In the genomic region with DNA sequence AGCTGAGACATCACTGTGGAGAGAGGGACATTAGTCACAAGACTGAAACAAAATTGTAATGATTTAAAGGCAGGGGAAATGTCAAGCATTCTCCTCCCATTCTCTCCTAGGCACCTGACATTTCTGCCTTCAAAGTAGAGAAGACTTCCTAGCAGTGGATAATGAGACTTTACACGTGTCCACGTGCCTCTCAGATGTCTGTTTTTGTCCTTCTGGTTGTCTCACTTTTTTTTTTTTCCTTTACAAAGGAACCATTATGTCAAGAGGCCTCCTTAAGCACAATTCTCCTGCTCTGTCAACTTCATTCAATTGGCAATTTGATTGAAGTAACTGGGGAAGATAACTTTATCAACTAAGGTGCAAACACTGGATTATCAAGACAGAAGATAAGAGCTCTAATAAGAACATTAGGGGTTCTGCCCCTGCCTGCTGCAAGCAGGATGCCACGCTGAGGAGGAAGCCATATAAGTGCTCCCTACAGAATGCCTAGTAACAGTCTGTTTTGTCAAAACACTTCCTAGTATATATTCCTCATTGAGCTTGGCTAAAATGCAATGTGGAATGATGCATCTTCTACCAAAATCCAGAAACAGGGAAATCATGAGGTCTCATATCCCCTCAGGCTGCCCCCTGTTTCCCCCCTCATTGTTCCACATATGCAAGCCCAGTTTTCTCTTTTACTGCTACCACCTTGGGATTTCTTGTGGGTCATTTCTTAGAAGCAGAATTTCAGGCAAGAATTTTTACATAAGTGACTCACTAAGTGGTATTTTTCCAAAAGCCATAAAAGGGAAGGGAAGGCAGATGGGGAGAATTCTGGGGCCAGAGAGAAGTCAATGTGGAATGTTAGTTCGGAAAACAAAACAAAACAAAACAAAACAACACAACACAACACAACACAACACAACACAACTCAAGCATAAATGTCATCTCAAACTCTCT, we compare ENCODE assay signal across 20 mouse cellular contexts.
DNase-seq lines count a peak whose midpoint lies in the region; ATAC-seq and TF ChIP-seq lines count a peak whose summit lies in the region.
"Had no signal": no experiment of that assay in that cellular context is flagged by ENCODE, and none has a peak within 500 bp of the region (broad histone marks: within the 10 kb centered on the region; RNA-seq: fewer than 3 reads in every experiment).

No protein-coding gene starts in this region.

- no peak for DNase-seq in gastrocnemius, adult 2 months
- DNase-seq in gastrocnemius, adult 8-10 months (ENCODE audit: low spot score in 2 of 2): no peak
- DNase-seq in NIH3T3 (ENCODE audit: low read depth): peak; percentile 16
- DNase-seq in embryo, embryonic 10 days (ENCODE audit: low spot score): no peak
- no peak for DNase-seq in cerebellum, adult 11-12 months
- DNase-seq in frontal cortex, postnatal 14 days (ENCODE audit: low spot score in 2 of 2): no peak
- DNase-seq: adrenal gland, postnatal 10 days; cerebellum, adult 18-20 months; cerebellum, adult 9-11 months; embryo, embryonic 11 days; gastrocnemius, postnatal 10 days; heart, adult 18-20 months; heart, postnatal 14 days had no signal

- peak; percentile 62 for ATAC-seq in intestine, embryonic 16.5 days
- ATAC-seq: forebrain, embryonic 15.5 days; hindbrain, postnatal 0 days had no signal

- H3K36me3 ChIP-seq in intestine, embryonic 16.5 days (ENCODE audit: control insufficient read depth, insufficient read depth, low read length): no peaks in the 10 kb centered on the region
- H3K36me3 ChIP-seq: embryonic facial prominence, embryonic 15.5 days; forebrain, embryonic 15.5 days; heart, embryonic 10.5 days; hindbrain, embryonic 13.5 days had no signal

- H3K27me3 ChIP-seq in intestine, embryonic 16.5 days (replicated peaks; ENCODE audit: control insufficient read depth, insufficient read depth, low read length): no peaks in the 10 kb centered on the region
- H3K27me3 ChIP-seq: CH12.LX; embryonic facial prominence, embryonic 15.5 days; forebrain, embryonic 15.5 days; hindbrain, embryonic 13.5 days had no signal

- no peak overlapping the region for H3K4me3 ChIP-seq in gastrocnemius, adult 2 months
- H3K4me3 ChIP-seq in intestine, embryonic 16.5 days (ENCODE audit: low read length): no peak overlapping the region
- H3K4me3 ChIP-seq: embryonic facial prominence, embryonic 15.5 days; forebrain, embryonic 15.5 days; heart, embryonic 10.5 days; hindbrain, embryonic 13.5 days had no signal

- H3K9me3 ChIP-seq in intestine, embryonic 16.5 days (ENCODE audit: control insufficient read depth, low read length): no peaks in the 10 kb centered on the region
- H3K9me3 ChIP-seq: embryonic facial prominence, embryonic 15.5 days; forebrain, embryonic 15.5 days; heart, embryonic 10.5 days; hindbrain, embryonic 13.5 days had no signal

- H3K4me2 ChIP-seq in intestine, embryonic 16.5 days (ENCODE audit: low read depth, low read length): no peak overlapping the region
- H3K4me2 ChIP-seq: embryonic facial prominence, embryonic 15.5 days; forebrain, embryonic 15.5 days; hindbrain, embryonic 13.5 days had no signal

- intact Hi-C loops in gastrocnemius, adult 2 months (cut with DNase I): no loop called here

- TF ChIP-seq CTCF in gastrocnemius, adult 2 months (IDR thresholded peaks at IDR 0.05): no peak

- H3K4me1 ChIP-seq in intestine, embryonic 16.5 days (ENCODE audit: control insufficient read depth, insufficient read depth, low read length): no peaks in the 10 kb centered on the region
- H3K4me1 ChIP-seq: embryonic facial prominence, embryonic 15.5 days; forebrain, embryonic 15.5 days; heart, embryonic 10.5 days; hindbrain, embryonic 13.5 days had no signal

- WGBS in intestine, embryonic 16.5 days: 46% methylated on average over 4 of the region's 4 CpGs

- H3K27ac ChIP-seq in gastrocnemius, adult 2 months: peak overlapping the region; percentile 48; the same call in 1 of the 2 replicates
- no peak overlapping the region for H3K27ac ChIP-seq in intestine, embryonic 16.5 days (ENCODE audit: low read length)
- H3K27ac ChIP-seq: embryonic facial prominence, embryonic 15.5 days; forebrain, embryonic 15.5 days; heart, embryonic 10.5 days; hindbrain, embryonic 13.5 days; hindbrain, postnatal 0 days had no signal

- H3K9ac ChIP-seq in intestine, embryonic 16.5 days (ENCODE audit: low read depth, low read length): no peak overlapping the region
- H3K9ac ChIP-seq: embryonic facial prominence, embryonic 15.5 days; forebrain, embryonic 15.5 days; hindbrain, embryonic 13.5 days had no signal
